Comparison of ENCODE assay signal across 9 mouse cellular contexts in the genomic region with DNA sequence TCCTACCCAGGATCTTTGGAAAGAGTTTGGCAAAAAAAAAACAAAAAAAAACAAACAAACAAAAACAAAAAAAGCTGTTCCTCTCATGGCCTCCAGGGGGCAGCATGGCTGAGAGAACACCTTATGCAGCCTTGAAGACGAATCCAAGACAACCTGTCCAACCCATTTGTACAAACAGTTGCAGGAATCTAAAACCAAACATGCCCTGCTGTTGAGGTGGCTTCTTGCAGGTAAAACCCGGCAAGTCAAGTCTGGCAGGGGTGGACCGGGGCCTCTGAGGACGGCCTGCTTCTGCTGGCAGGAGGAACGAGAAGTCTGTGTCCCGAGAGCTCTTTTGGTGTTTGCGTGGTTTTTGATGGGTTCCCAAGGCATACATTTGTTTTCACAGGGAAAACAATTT. TPM values are rescaled to one million over a fixed set of nuclear protein-coding genes. Genes with fewer than 3 reads are reported as not detected.
DNase-seq lines count a peak whose midpoint lies in the region; ATAC-seq and TF ChIP-seq lines count a peak whose summit lies in the region.
"Had no signal": no experiment of that assay in that cellular context is flagged by ENCODE, and none has a peak within 500 bp of the region (broad histone marks: within the 10 kb centered on the region; RNA-seq: fewer than 3 reads in every experiment).

No protein-coding gene starts in this region.

- H3K9ac ChIP-seq in liver, embryonic 12.5 days: no peak overlapping the region
- no peak overlapping the region for H3K9ac ChIP-seq in neural tube, embryonic 15.5 days (replicated peaks)

- no peak for ATAC-seq in liver, embryonic 12.5 days
- ATAC-seq in neural tube, embryonic 15.5 days (ENCODE audit: low FRiP score): no peak
- ATAC-seq: Patski had no signal

- H3K27ac ChIP-seq in liver, embryonic 12.5 days: no peak overlapping the region
- H3K27ac ChIP-seq in bone marrow macrophage, adult 2 months (ENCODE audit: insufficient read depth, low read depth, low read length): no peak overlapping the region
- H3K27ac ChIP-seq in neural tube, embryonic 15.5 days (replicated peaks): no peak overlapping the region

- H3K36me3 ChIP-seq in liver, embryonic 12.5 days: peaks cover 28% of the 10 kb centered on the region
- no peaks in the 10 kb centered on the region for H3K36me3 ChIP-seq in neural tube, embryonic 15.5 days

- TF ChIP-seq CTCF in bone marrow macrophage, adult 2 months (IDR thresholded peaks at IDR 0.05; ENCODE audit: low read depth, low read length): peak; percentile 80

- no peak overlapping the region for H3K4me2 ChIP-seq in liver, embryonic 12.5 days
- H3K4me2 ChIP-seq in neural tube, embryonic 15.5 days: no peak overlapping the region

- peak; percentile 46 for DNase-seq in adrenal gland, postnatal 14 days
- DNase-seq in adrenal gland, adult 2 months: no peak
- DNase-seq in liver: peak; percentile 40
- peak; percentile 87 for DNase-seq in induced T-regulatory cell, adult 2 months (ENCODE audit: low read depth)
- peak; percentile 82 for DNase-seq in naive thymus-derived CD4-positive, alpha-beta T cell, adult 2 months (ENCODE audit: low read depth)

- TF ChIP-seq POLR2A in bone marrow macrophage, adult 2 months (IDR thresholded peaks at IDR 0.05; ENCODE audit: borderline replicate concordance, low read depth, low read length): no peak

- peaks cover 10% of the 10 kb centered on the region for H3K4me1 ChIP-seq in liver, embryonic 12.5 days
- no peaks in the 10 kb centered on the region for H3K4me1 ChIP-seq in bone marrow macrophage, adult 2 months (ENCODE audit: control insufficient read depth, insufficient read depth, low read length)
- H3K4me1 ChIP-seq in neural tube, embryonic 15.5 days: no peaks in the 10 kb centered on the region

- no peaks in the 10 kb centered on the region for H3K27me3 ChIP-seq in liver, embryonic 12.5 days (replicated peaks)
- no peaks in the 10 kb centered on the region for H3K27me3 ChIP-seq in neural tube, embryonic 15.5 days (replicated peaks)
- H3K27me3 ChIP-seq: Patski had no signal

- H3K4me3 ChIP-seq in liver, embryonic 12.5 days: no peak overlapping the region
- H3K4me3 ChIP-seq in bone marrow macrophage, adult 2 months (ENCODE audit: insufficient read depth, low read length): no peak overlapping the region
- no peak overlapping the region for H3K4me3 ChIP-seq in neural tube, embryonic 15.5 days (replicated peaks)

- 70% methylated on average over 7 of the region's 7 CpGs for WGBS in liver, embryonic 12.5 days (ENCODE audit: insufficient replicate concordance)
- WGBS in neural tube, embryonic 15.5 days: 69% methylated on average over 7 of the region's 7 CpGs

- no peaks in the 10 kb centered on the region for H3K9me3 ChIP-seq in liver, embryonic 12.5 days (replicated peaks)
- H3K9me3 ChIP-seq in neural tube, embryonic 15.5 days (replicated peaks): no peaks in the 10 kb centered on the region

RNA-seq across cellular contexts. Expression of a gene that starts 44.8 kb away (rescaled TPM):
- total RNA-seq in adrenal gland, postnatal 14 days (2021): 126 and 138 TPM in 2 replicates
- 100 to 1,000 TPM; 169 to 240 TPM for total RNA-seq in adrenal gland, adult 2 months (2021)
- 657 and 731 TPM in 2 replicates for polyA plus RNA-seq in adrenal gland, adult 2 months (2012; rRNA removed)
- 20.0 and 20.3 TPM in 2 replicates for polyA plus RNA-seq in liver, embryonic 12.5 days (2016; fragmentation: Nextera tagmentation; extraction: Ambion mirVana)
- 302 and 313 TPM in 2 replicates for polyA plus RNA-seq in bone marrow macrophage, adult 2 months (2012; ENCODE audit: insufficient read depth, insufficient read length, missing spikeins)
- 39.8 and 41.5 TPM in 2 replicates for polyA plus RNA-seq in neural tube, embryonic 15.5 days (2015; fragmentation: Nextera tagmentation; extraction: Ambion mirVana)

RNA-seq across cellular contexts. Expression of a gene that starts 58.6 kb away (rescaled TPM):
- total RNA-seq in adrenal gland, postnatal 14 days (2021): 3.9 and 4.2 TPM in 2 replicates
- total RNA-seq in adrenal gland, adult 2 months (2021): 1 to 10 TPM; 2.9 to 8.7 TPM
- polyA plus RNA-seq in adrenal gland, adult 2 months (2012; rRNA removed): 0.57 and 1.5 TPM in 2 replicates
- polyA plus RNA-seq in liver, embryonic 12.5 days (2016; fragmentation: Nextera tagmentation; extraction: Ambion mirVana): 0.11 and 0.30 TPM in 2 replicates
- 1.2 and 1.3 TPM in 2 replicates for polyA plus RNA-seq in bone marrow macrophage, adult 2 months (2012; ENCODE audit: insufficient read depth, insufficient read length, missing spikeins)
- 16.2 and 18.2 TPM in 2 replicates for polyA plus RNA-seq in neural tube, embryonic 15.5 days (2015; fragmentation: Nextera tagmentation; extraction: Ambion mirVana)
